Mouse (Mus musculus): ENCODE results near the gene 1700018B08Rik. TPM values are rescaled to one million over a fixed set of nuclear protein-coding genes. Genes with fewer than 3 reads are reported as not detected.

1700018B08Rik gene
- not detected in 2 replicates for polyA plus RNA-seq (2012)

DNA sequence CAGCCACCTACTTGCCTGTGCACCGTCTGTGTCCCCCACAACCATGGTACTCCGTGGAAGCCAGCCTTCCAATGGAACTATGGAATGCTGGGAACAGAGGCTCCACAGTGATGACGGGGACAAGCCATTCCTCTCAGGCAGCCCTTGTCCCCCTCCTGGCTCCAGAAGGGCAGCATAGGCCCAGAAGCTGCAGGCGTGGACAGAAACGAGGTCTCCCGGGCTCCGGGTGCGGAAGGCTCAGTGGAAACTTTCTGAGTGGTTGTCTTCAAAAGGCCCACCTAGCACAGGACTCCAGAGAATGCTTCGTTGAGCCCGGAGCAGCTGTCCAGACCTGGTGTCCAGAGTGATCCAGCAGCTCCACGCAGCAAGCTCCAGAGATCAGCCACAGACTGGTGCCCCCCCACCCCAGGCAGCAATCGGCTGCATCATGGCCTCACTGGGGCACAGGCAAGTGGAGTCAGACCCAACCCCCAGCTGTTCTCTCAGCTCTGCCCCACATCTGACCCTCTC, at the start of gene 1700018B08Rik:
Gene 1700018B08Rik, minus strand, starts transcription at position 45 of the 510 bp plus-strand sequence.
- no peak for TF ChIP-seq GATA1 (IDR thresholded peaks at IDR 0.05; ENCODE audit: low read length)

DNA sequence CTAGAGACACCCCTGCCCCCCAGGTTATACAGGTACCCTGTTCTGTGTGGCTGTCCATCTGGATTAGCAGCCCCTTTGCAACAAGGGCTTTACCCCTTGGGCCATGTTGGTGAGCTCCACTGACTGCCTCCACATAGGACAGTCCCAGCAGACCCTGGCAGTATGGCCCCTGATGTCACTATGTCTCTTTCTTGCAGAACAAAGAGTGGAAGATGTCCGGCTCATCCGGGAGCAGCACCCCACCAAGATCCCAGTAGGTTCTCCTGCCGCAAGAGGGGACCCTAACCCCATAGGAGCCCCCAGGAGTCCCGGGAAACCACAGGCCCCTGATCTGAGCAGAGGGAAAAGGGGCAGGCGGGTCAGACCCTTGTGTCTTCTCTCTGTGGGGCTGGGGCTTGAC, 49.2 kb upstream of the 1700018B08Rik start:
- TF ChIP-seq GATA1 (IDR thresholded peaks at IDR 0.05; ENCODE audit: low read length) = no peak

DNA sequence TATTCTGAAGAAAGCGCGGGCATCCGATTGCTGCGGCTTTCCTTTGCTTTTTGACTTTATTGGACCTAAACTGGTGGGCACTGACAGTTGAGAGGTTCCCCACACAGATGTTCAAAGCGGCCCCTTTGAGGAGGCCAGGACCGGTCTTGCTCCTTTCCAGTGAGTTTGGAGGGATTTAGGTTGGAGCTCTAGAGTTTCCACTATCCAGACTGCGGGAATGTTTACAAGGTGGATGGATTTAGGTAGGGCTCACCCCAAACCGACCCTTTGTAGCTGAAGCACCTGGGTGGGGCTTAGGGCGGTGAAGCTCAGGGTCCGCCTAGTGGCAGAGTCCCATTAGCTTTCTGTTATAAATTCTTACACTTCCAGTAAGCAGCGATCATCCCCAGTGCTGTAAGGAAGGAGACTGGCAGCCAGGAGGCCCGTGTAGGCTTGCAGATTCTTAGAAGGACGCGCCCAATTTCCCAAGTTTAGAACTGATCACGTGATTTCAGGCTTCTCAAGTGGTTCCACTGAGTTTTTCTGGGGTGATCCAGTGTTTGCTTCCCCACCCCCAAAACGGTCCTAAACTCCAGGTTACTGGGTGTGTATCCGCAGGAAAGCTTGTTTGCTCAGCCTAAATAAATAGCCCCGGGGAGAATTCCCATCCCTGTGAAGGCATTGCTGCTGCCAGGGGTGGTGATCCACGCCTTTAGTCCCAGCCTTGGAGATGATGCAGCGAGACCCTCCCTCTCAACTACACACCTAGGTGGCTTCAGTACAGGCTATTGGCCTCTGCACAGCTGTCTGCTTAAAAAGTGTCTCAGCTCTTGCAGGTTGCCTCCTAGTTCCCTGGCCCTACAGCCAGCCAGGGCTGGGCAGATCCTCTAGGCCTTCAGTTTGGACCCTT, 47.3 kb upstream of the 1700018B08Rik start:
- no peak for TF ChIP-seq GATA1 (IDR thresholded peaks at IDR 0.05; ENCODE audit: low read length)

DNA sequence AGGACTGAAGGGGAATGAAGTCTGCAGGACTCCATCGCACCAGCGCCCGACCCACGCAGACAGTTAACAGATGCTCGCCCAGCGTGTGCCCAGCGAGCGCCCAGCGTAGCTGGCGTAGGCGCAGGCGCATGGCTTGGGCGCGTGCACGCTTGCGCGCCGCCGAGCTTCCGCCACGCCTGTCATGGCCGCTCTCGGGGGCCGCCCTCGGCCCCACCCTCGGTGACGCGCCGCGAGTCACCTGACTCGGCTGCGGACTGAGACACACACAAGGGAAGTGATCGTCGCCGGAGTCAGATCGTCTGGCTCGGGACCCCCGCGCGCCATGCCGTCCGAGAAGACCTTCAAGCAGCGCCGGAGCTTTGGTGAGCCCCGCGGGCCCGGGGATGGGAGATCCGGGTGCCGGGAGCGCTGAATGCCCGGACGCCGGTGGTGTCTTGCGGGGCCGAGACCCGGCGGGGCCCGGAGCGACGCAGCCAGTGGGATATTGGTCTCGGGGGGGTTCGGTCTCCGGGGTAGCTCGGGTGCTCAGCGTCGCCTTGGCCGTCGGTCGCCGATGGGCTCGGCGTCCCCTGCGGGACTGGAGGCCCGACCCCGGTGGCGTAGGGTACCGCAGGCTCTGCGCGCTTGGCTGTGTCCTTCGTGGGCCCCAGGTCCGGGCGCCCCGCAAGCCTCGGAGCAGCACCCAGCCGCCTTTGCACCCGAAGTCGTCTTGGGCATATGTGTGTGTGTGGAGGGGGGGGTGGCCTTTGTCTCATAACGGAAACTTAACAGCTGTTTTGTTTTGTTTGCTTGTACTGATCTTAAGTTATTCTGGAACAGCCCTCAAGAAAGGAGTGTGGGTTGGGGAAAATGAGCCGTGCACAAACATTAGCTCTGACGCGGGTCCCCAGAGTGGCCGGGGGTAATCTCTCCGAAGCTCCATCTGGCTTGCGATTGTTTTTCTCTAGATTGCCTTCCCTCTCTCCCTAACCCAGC, 46.4 kb upstream of the 1700018B08Rik start, which contains the start of gene Map1lc3b:
Gene Map1lc3b, plus strand, starts transcription at position 159 of the 975 bp plus-strand sequence.
- TF ChIP-seq GATA1 (IDR thresholded peaks at IDR 0.05; ENCODE audit: low read length) = no peak

DNA sequence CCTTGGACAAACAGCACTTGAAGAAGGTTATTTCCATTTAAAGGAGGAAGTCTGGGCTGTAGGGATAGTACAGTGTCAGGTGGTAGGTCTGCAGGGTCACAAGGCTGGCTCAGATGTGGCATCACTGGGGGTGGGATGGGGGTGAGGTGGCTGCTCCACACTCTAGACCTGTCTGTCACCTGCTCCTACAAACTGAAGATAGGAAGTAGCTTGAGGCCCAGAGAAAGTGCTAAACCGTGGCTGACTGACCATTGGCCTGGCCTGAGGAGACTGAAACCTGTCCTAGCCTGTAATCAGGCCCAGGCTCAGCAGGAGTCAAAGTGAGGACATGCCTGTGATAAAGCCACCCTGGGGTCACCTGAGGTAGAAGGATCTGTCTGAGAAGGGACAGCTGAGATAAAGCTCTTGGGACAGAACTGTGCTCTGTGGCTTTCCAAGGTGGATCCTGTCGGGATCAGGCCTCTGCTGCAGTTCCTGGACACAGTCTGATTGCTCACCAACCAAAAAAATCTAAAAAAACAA, 45.1 kb upstream of the 1700018B08Rik start:
- no peak for TF ChIP-seq GATA1 (IDR thresholded peaks at IDR 0.05; ENCODE audit: low read length)

DNA sequence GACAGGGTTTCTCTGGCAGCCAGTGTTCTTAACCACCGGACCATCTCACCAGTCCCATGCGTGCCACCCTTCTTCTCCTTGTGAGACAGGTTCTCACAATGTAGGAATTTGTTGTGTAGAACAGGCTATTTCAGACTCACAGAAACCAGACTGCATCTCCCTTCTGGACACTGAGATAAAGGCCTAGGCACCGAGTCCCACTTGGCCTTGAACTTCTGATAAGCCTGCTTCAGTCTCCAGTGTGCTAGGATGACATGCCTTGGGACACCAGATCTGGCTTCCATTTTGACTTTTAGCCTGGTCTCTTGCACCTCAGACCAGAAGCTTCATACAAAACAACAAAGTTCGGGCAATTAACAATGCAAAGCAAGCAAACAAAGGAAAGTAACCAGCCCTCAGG, 44.6 kb upstream of the 1700018B08Rik start:
- no peak for TF ChIP-seq GATA1 (IDR thresholded peaks at IDR 0.05; ENCODE audit: low read length)

DNA sequence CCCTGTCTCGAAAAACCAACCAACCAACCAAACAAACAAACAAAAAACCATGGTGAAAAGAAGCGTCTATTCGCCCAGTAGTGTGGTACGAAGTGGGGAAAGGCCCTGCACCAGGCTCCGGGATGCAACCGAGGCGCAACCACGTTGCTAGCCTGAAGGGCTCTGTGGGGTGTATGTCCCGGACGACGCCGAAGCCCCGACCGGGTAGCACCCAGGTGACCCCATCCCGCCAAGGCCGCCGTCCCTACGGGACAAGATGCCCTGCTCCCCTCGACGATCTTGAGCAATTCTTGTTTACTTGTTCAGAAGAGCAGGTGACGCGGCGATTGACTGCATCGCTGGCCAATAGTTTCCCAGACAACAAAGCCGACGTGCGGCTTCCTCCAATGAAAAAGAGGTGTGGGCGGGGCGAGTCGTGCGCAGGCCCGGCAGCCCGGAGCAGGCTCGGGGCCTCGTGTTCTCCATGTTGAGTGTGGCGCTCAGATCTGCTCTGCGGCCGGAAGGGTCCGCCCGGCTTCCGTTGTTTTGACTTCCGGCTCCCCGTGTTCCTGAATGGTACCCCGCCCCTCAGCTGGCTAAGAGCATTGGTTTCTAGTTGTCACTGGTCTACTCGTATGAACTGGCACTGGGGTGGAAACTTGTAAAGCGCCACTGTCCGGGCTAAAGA, 41.2 kb upstream of the 1700018B08Rik start:
- no peak for TF ChIP-seq GATA1 (IDR thresholded peaks at IDR 0.05; ENCODE audit: low read length)

DNA sequence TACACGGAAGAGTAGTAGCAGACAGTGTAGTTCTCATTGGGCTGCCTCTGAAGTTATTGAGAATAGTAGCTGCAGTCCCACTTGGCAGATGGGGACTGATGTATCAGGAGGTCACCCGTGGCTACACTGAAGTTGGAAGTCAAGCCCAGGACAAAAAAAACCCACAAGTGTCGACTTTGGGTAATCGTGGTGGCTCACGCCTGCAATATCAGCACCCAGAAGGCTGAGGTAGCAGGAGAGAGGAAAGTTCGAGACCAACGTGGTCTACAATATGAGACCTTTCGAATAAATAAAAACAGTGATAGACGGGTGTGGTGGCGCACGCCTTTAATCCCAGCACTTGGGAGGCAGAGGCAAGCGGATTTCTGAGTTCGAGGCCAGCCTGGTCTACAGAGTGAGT, 40.6 kb upstream of the 1700018B08Rik start:
- TF ChIP-seq GATA1 (IDR thresholded peaks at IDR 0.05; ENCODE audit: low read length) = no peak

DNA sequence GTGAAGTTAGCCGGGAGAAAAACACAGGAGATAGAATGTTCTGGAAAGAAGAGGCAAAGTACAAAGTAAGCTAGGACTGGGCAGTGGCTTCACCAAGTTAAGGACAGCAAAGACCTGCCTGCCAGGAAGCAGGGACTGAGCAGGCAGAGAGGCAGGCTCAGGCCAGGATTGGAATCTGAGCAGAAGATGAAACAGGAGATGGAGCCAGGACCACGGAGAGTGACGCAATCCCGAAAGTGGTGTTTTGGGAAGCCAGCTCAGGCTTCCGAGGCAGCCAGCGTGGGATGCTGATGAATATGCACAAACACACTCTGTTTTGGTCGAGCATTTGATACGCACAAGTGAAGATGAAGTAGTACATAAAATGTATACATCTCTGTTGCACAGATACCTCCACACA, 39.5 kb upstream of the 1700018B08Rik start:
- TF ChIP-seq GATA1 (IDR thresholded peaks at IDR 0.05; ENCODE audit: low read length) = no peak

DNA sequence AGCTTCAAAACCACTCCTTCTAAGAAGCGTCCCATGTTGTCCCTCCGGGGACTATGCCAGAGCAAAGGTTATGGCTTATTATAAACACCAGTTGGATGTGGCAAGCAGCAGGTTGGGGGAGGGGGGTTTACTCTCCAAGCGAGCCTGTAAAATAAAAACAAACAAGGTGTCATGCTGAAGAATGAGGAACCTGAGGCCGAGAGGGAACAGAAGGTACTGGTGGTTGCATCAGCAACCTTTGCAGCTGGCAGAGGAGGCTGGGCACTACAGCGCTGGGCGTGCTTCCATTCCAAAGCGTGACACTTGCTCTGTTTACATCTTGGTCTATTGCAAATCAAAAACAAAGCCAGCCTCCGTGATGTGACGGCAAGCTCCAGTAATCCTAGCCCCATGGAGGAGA, 36.3 kb upstream of the 1700018B08Rik start:
- no peak for TF ChIP-seq GATA1 (IDR thresholded peaks at IDR 0.05; ENCODE audit: low read length)

DNA sequence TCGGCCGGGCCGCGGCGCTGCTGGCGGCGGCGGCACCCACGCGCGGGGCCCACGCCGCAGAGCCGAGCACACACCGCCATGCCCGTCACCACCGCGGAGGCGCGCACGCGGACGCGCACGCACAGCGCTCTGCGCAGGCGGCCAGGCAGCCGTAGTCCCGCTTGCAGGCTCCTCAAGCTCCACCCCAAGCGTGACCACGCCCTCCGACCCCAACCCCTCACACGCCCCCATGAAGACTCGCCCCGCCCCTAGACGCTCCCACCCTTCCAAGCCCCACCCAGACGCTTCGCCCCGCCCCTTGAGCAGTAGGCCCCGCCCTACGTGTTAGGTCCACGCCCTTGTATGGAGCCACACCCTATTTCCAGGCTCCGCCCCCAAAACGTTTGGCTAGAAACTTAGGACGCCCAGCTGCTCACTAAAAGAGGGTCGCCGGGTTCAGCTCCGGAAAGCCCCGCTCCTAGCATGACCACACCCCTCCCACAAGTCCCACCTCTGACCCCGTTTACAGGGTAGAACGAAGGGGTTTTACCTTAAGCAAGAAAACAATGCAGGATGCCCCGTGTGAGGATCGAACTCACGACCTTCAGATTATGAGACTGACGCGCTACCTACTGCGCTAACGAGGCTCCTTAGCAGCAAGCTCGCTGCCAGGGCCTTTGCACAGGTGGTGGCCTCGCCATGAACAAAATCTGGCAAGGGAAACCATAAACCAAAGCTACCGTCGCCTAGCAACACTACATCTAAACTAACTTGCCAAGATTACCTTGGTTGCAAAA, 34.7 kb upstream of the 1700018B08Rik start, which contains the start of gene Fbxo31:
Gene Fbxo31, minus strand, starts transcription at position 131 of the 776 bp plus-strand sequence.
- TF ChIP-seq GATA1 (IDR thresholded peaks at IDR 0.05; ENCODE audit: low read length) = no peak

DNA sequence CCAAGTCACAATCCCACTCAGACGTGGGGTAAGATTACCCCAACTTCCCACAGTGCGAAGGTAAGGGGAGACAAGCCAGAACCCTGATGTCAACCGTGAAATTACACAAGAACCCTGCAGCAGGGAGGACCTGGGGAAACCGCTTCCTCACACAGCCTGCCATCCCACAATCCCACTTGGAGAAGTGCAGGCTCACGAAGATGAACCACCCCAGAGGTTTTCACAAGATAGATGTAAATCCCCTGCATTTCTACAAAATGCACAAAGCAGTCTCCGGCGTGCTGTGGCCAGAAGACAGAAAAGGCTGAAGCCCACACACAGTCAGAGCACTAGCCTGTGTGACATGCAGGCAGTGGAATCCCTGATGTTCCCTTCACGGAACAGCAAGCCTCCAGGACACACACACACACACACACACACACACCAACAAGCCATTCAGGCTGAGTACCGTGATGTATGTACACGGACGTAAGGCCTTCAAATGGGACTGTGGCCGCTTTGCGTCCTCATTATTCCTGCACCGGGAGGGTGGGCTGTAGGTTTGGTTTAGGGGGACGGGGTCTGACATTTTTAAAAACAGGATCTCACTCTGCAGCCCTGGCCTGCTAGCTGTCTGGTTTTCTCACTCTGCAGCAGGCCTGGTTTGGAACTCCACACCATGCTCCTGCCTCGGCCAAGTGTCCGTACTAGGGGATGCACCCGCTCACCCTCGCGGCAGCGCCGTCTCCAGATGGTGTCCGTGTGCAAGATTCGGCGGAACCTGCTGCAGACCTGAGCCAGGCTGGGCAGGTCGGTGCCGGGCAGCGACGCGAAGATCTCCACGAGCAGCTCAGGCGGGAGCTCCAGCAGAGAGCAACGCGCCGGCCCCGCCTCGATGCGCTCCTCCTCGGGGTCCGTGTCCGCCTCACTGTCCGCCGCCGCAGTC, 33.9 kb upstream of the 1700018B08Rik start:
- no peak for TF ChIP-seq GATA1 (IDR thresholded peaks at IDR 0.05; ENCODE audit: low read length)

DNA sequence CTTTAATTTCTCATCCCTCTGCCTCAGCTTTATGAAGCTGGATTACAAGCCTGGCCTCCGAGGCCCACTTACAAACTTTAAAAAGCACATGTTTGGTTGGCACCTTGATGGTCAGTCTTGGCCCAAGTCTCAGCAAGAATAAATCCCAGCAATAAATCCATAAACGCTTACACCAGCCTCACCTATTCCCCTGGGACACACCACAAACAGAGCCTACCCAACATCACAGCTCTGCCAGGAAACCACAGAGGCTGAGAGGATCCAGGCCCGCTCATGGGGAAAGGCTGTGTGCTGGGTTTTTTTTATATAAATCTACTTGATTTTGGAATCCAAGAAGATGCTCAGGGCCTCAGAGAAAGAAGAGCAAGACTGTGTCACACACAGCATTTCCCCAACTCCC, 31.5 kb upstream of the 1700018B08Rik start:
- TF ChIP-seq GATA1 (IDR thresholded peaks at IDR 0.05; ENCODE audit: low read length) = no peak
